Mouse (Mus musculus) frontal cortex, postnatal 36 days (tissue): ENCODE data around the gene Adtrp.

ENCODE experiments used
- DNase-seq, 2 experiments: peaks; one replicate each; pipeline ENCODE4 v3.0.0; 2022; ENCODE audit warnings: low spot score in 2 of 2

Gene Adtrp

DNA sequence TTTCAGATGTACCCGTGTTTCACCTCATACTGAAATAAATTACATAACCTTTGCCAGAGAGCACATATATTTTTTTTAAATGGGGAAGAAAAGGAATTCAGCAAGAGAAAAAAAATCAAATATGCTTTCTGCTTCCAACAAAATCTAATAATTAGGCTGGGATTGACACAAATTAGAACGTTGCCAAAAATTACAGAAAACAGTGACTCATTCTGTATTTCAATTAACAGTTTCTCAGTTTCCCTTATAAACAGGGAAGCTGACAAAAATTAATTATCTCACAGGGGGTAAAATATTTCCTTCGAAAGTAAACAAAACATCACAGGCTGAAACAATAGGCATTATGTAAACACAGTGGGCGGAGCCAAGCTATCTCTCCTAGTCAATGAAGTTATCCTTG lies 67.2 kb downstream of the Adtrp start:
- DNase-seq, result no peak

DNA sequence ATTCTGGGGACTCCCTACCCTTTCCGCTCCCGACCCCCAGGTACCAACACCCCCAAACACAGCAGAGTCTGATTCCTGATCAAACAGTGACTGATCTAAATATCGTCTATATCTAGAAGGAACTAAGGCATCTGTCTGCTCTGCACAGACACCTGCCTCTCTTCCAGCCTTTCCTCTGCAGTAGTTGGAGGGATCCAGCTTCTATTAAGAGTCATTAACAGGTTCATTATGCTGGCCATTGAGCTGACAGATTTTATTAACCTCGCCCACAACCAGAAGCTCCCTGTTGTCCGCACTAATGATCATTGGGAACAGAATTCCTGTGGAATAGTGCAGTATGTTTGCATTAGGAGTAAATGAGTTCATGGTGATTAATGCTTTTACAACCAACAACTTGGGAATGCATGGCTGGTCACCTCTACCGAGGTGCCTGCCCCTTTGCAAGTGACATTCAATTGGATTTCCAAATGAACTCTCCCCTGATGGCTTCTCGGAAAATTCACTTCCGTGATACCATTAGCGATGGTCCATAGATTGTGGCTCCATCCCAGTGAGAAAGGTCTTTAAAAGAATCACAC lies 67.8 kb downstream of the Adtrp start:
- DNase-seq, result no peak

DNA sequence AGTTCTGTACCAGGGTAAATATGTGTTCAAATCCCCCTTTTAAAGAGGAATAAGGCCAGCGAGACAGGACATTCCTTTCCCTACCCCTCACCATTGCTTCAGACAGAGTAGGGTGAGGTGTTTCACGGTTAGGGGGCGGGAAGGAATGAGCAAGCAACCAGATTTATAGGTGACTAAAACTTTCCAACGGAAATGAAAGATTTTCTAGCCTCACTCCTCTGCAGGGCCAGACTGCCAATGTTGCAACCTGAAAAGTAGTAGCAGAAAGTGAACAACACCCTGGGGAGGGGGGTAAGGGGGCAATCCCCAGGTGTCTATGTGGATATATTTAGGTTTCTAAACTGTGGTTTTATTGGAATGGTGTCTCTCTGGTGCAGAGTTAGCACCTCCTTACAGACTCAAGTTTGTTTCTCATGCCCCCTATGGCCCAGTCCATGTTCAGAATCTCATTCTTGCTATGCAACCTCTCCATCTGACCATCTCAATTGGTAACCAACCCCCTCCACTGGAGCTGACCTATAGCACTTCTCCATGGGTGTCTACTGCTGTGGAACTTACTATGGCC lies 73.6 kb downstream of the Adtrp start:
- no peak for DNase-seq

DNA sequence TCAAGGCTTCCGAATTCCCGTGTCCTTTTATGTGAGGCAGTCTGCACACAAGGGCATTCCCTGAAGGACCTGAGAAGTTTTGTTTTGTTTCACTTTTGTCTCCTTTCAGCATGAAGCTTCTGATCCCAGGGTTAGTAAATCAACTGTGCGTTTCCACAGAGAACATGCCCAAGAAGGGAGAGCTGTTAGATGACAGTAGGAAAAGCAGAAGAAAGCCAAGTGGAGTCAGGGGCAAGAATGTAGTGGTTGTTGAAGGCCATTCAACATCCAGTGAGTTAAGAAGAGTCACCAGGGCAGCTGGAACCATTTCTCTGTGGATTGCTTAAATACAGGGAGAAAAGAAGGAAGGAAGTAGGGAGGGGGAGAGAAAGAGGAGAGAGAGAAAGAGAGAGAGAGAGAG lies 76.4 kb downstream of the Adtrp start:
- no peak for DNase-seq

DNA sequence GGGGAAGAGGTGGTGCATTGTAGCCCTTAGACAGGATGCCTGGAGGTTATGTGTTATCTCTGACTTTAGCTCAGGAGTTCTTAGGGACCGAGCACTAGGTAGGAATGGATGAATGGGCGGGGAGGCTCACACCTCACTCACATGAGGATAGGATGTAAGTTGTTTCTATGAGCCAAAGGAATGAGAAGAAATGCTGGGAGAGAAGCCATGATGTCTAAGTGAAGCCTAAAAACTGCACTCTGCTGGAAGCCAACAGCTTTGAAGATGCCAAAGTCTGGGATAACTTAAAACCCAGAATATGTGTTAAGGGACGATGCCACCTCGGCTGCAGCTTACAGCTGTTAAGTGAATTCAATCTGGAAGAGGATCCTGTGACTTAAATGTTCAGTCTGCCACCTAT lies 79.5 kb downstream of the Adtrp start:
- DNase-seq, result peak in 1 of 2 experiments; percentile 43

DNA sequence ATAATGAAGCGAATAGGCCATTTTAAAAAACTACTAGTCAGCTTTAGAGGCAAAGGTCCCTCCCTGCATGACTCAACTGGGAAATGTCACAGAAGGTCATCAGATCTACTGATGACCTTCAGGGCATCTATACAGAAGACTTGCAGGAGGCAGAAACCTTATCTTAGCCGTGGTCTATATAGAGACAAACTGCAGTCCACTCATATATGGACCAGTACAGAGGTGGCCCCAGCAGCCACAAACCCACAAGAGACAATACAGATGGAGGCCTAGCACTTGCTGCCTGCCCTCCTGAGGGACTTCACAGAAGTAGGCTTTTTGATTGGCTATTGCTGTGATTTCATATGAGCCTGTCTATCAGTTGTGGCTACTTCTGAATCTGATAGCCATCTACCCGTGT lies 85.5 kb downstream of the Adtrp start:
- DNase-seq, result no peak

DNA sequence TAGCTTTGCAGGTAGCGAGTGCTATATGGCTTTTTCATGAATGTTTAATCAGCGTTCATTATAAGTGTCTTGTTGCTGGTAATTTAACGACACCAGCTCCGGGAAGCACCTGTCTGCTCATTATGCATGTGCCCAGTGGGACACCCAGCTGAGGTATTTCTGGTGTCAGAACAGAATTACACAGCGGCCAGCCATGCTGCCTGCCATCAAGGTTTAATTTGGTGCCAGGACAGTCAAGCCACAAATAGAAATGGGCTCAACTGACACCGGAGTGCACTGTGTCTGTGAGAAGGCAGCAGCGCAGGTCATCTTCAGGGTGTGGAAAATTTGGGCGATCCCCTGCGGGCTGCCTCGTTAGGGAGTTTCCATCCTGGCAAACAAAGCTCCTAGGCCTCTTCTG lies 87.0 kb downstream of the Adtrp start:
- no peak for DNase-seq

DNA sequence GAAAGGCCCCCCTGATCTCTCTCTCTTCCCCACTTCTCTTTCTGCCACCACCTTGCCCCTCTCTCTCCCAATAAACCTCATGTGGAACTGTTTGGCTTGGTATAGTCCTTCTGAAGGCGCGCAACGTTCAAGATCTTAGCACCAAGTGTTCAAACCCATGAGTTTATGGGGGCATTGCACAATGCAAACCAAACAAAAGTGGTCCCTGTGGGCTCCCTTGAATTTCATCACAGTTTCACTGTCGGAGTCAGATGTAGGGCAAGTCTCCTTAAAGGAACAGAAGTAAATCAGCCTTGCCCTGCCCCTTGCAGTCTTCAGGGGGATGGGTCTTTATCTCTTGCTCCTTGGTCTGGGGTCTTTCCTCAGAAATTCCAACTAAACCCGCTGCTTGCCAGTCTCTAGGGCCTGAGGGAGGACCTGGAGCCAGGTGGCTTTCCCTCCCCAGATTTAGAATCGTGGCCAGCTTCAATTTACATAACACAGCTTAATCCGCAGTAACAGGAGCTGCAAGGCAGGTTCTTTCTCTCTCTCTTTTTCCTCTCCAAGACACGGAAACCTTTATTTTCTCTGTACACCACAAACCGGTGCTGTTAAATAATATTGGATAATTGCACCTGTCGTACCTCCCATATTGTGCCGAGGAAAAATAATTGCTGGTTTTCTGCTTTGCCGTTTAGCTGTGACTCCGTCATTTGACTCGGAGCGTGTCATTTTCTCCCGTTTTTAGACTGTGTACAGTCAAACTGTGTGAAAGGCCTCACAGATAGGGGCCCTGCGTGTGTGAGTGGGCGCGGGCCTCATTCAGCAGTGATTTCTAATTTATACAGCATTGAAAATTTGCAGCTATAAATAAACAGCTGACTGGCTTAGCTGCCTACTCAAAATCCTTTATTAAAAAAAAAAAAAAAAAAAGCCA lies 88.7 kb downstream of the Adtrp start:
- peak; percentile 49 to 78 for DNase-seq

DNA sequence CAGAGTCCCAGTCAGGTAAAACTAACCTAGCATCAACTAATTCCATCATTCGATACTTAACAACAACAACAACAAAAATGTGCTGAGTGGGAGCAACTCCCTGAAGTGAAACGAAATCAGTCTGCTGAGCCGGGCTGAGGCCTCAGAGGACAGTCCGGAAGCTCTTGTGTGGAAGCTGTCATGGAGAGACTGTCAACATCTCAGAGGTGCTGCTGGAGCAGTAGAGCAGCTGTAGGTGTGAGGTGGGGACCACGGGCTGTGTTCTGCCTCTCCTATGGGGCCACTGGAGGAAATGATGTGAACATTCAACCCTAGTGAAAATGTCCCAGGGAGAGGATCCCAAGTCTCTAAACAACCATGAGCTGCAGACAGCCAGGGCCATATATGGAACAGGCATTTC lies 94.4 kb downstream of the Adtrp start:
- DNase-seq, result no peak

DNA sequence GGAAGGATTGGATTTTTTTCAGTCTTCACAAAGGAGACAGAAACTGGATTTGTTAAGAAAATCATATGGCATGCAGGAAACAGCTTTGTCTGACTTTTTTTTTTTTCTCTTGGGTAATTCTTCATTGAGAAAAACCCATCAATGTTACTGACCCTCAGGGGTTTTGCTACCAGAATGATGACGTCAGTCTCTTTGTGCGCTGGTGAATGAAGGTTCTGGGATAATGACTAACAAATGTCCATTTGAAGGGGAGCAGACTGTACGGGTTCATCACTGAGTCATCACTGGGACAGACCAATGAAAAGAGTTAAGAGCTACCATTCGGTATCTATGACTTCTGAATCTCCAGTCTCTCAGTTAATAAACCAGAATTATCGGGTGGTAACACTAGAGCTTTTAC lies 97.0 kb downstream of the Adtrp start:
- DNase-seq, result no peak

DNA sequence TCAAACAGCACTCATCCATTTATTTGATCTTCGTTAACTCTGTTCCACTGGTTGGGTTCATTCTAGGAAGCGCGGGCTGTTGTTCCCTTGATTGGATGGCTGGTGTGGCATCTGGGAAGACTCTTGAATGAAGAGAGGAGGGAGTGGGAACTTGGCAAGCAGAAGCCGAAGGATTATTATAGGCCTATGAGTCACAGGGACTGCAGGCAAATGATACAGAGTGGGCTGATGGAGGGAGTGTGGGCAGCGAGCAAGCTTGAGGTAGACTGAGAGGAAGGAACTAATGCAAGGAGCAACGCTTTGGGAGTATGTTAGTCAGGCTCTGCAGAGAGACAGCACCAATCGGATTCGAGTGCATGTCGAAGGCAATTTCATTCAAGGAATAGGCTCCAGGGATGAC lies 98.6 kb downstream of the Adtrp start:
- peak; percentile 79 to 86 for DNase-seq

DNA sequence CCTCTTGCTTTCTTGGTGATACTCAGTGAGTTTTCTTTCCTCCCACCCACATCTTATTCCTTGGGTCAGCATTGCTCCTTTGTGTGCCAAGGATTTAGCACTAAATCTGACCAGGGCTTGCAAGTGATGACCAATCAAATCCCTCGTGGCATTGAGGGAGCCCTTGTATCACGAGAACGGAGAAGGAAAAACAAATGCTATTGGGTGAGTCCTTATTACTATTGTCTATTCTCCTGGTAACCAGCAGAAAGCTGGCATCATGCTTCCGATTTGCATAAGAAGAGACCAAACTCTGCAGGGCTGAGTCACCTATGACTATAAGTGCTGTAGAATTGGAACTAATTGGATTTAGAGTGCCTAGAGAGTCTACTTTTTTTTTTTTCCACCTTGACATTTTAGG lies 99.8 kb downstream of the Adtrp start:
- DNase-seq, result peak; percentile 13 to 31

DNA sequence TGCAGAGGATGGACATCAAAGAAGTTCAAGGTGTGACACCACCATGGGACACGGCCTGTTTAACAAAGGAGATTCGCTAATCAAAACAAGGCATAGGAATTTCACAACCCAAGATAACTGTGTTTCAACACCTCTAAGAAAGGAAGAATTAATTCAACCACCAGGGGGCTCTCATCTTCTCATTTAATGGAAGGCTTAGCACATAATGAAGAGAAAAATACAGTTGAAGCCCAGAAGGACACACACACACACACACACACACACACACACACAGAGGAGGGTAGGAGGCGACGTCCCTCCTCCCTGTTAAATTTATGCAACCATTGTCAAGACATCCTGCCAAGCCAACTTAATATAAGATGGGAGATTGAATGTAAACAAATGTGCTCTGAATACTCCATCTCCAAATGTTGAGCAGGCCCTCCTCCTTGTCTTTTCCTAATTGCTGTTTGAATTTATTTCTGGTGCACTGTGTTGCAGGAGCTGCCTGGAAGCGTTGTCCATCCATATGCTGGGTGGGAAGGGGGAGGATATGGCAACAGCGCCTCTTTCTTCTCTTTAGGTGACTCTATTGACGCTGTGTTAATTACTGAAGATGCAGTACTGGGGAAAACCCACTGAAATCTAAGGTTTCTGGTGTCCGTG lies 100.4 kb downstream of the Adtrp start:
- DNase-seq, result peak; percentile 9 to 35

DNA sequence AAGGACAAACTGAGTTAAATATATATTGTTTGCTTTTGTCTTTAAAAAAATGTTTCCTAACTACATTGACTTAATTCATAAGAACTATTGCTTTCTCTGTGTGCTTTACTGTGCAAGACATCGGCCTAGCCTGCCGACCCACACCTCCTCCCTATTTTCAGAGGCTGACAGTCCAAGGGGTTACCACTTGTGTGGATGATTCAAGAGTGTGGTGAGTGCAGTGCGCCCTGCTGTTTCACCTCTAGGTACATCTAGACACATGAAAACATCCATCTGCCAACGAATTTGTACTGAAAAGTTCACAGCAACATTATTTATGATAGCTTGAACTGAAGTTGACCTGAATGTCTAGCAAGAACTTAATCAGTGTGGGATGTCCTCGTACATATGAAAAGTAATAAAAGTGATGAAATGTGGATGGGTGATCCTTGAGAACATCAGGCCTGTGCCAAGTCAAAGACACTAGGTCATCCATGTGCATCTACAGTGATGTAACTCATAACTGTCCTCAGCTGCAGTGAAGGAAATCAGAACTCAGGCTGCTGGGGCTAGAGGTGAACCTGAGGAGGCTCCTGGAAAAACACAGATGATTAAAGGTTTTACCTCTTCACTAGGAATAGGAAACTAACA lies 106.9 kb downstream of the Adtrp start:
- DNase-seq, result no peak

DNA sequence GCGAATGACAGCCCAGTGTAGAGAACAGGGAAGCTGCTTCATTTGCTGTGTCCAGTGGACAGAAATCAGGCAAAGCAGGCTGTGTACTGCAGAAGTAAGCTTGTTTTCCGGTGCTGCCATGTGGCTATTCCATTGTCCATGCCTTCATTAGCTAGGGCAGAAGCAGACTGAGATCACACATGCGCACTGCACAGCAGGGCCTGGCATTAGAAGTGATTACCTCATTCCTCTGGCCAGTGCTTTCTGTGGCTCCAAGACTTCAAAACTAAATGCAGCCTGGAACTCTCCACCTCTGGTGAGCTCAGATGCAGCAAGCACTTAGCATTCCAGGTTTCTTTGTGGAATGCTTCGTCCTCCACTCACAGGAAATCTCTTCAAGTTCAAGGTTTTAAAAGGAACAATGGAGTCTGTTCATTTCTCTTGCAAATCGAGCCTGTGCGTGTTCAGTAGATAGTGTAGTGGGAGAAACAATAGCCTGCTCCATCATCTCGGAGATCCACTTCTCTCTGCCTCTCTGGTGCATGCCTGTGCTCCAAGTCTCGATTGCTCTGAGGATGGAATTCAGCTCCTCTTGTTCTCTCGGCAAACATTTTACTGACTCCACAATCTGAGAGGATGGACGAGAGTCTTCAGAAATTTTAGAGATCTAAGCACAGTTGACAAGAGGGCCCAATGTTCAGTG lies 109.7 kb downstream of the Adtrp start:
- peak in 1 of 2 experiments; percentile 28 for DNase-seq

DNA sequence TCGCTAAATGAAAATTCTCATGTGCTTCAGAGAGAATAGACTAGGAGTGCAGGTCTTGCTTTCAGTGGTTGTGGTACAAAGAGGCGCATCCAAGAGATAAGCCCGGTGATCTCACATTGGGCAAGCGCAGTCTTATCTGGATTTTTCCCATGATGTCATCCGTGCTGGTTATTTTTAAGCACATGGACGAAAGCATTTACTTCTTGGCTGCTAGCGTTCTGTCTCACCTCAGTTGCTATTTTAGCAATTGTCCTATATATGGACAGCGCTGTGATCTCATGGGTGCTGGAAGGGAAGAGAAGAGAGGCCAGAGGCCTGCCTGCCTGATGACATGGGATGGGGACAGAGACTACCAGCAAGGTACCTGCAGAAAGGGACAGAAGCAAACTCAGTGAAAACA lies 117.8 kb downstream of the Adtrp start:
- DNase-seq, result no peak

DNA sequence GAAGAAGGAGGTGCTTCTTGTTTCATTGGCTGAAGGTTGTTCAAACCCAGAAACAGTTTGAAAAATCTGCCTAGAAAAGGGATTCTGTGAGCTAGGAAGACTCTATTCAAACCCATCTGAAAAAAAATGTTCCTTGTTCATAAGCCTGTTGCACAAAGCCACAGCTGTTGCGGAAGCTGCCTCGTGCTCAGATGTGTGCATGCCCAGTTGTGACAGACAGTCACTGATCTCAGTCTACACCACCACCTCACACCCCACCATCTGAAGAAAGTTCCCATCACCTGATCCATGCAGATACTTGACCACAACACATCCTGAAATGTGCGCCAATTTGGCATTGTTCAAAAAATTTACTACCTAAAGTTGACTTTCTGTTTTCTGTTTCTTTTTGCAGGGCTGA lies 119.7 kb downstream of the Adtrp start:
- DNase-seq, result no peak

DNA sequence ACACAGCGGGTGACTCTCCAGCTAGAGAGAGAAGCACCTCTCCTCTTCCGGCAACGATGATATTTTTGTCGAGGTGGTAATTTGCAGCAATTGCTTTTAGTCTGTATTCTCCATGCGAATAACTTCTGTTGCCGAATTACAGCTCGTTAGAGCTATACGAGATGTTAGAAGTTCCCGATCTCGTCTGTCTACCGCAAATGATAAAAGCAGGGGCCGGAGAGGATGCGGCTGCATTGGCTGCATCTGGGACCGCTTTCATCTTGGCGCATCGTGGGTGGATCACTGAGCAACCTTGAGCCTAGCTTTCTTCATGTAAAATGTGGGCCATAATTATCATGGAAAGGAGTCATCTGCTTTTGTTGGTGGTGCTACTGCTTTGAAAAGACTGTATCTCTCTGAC lies 128.2 kb downstream of the Adtrp start:
- peak; percentile 34 to 37 for DNase-seq

DNA sequence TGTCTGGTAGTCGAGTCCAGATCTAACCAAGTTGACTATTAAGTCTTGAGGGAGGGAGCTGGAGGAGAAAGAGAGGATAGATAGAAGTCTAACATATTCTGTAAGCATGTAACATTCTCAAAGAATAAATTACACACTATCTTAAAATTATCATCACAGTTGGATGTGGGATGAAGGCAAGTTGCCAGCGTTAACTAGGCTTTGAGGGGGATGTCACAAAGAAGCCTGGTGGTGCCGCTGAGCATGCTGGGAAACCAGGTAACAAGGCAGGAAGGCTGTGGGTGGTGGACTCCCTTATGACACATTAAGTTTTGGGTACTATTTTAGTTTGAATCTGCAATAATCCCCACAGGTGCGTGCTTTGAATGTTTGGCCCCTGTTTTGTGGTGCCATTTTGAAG lies 129.4 kb downstream of the Adtrp start:
- peak; percentile 17 to 28 for DNase-seq
